Mouse (Mus musculus) forebrain, postnatal 0 days (tissue): ENCODE data around the gene Pank2. TPM values are rescaled to one million over a fixed set of nuclear protein-coding genes. Genes with fewer than 3 reads are reported as not detected.
A peak's percentile ranks its signal among the peaks of the same experiment; 100 is the strongest.

Source experiments
- ATAC-seq: fragments of 200-750 bp; cut with Nextera tagmentation; 2 replicates; pipeline ENCODE4 v1.8.0; 2017; ENCODE audit warnings: mild to moderate bottlenecking, moderate library complexity
- DNase-seq: peaks from one replicate; pipeline ENCODE4 v3.0.0-alpha.2; 2015
- H3K27ac ChIP-seq: fragments of 300-500 bp; sonication (generic); 2 replicates; pipeline ENCODE4 v1.5.1; 2014; ENCODE audit warnings: low read depth, mild to moderate bottlenecking, antibody characterized with exemption, low read length, moderate library complexity, mixed read lengths
- H3K27me3 ChIP-seq: fragments of 300-500 bp; sonication (generic); 2 replicates; pipeline ENCODE4 v1.6.1; 2014; ENCODE audit warnings: mild to moderate bottlenecking, low read length, mixed read lengths; ENCODE audit not compliant: insufficient read depth
- H3K36me3 ChIP-seq: fragments of 300-500 bp; sonication (generic); 2 replicates; pipeline ENCODE4 v1.6.1; 2014; ENCODE audit warnings: mild to moderate bottlenecking, moderate library complexity; ENCODE audit not compliant: insufficient read depth
- H3K4me1 ChIP-seq: fragments of 300-500 bp; sonication (generic); 2 replicates; pipeline ENCODE4 v1.6.1; 2014; ENCODE audit warnings: antibody characterized with exemption; ENCODE audit not compliant: insufficient read depth
- H3K4me2 ChIP-seq: fragments of 300-500 bp; sonication (generic); 2 replicates; pipeline ENCODE4 v1.6.1; 2014; ENCODE audit warnings: low read depth, mild to moderate bottlenecking, moderate library complexity
- H3K4me3 ChIP-seq: fragments of 300-500 bp; sonication (generic); 2 replicates; pipeline ENCODE4 v1.5.1; 2014; ENCODE audit warnings: low read depth, low read length, mixed read lengths
- H3K9ac ChIP-seq: fragments of 300-500 bp; sonication (generic); 2 replicates; pipeline ENCODE4 v1.6.1; 2014; ENCODE audit warnings: mild to moderate bottlenecking
- H3K9me3 ChIP-seq: fragments of 300-500 bp; sonication (generic); 2 replicates; pipeline ENCODE4 v1.6.1; 2016; ENCODE audit warnings: low read length
- CTCF ChIP-seq: sonication (generic); IDR thresholded peaks from 2 replicates; pipeline ENCODE4 v1.5.1; 2016; ENCODE audit warnings: antibody characterized with exemption, control low read depth, low read depth
- WGBS: fragments of 180-500 bp; shearing (Covaris S2); extraction: QIAGEN DNeasy Blood & Tissue Kit; methylation state at CpG from one replicate; pipeline ENCODE4 v1.1.7; 2014; 5-methylcytosine and 5-hydroxymethylcytosine counted together
- microRNA-seq, 2 experiments: library from miRNA; unstranded; fragments of <30 nt; microRNA quantifications; one replicate each; pipeline ENCODE4; 2016
- polyA plus RNA-seq: library from polyadenylated mRNA; unstranded; fragments of >200 nt; fragmentation: Nextera tagmentation; extraction: Ambion mirVana; gene quantifications from 2 replicates; pipeline ENCODE4 v1.2.1, GENCODE M21; 2015
- total RNA-seq: library from RNA; depleted of rRNA; stranded (reverse); fragments of >200 nt; gene quantifications from 2 replicates; pipeline ENCODE4 v1.2.3, GENCODE M21; 2014; rRNA removed

The Pank2 gene
- total and polyA plus RNA-seq, 2 experiments from 2014 or later: 33.5 to 44.9 TPM

GRCm38 (mm10) chr2:131328981-131329380, 66.7 kb downstream of the Pank2 start:
- DNase-seq (no peak), ATAC-seq (no peak)
- no peaks in the 10 kb centered on the region for H3K4me1 ChIP-seq
- 95% methylated on average over 1 of the region's 1 CpGs for WGBS
- no peak overlapping the region for H3K4me3 ChIP-seq
- no peaks in the 10 kb centered on the region for H3K36me3 ChIP-seq
- no peak overlapping the region for H3K4me2 ChIP-seq
- no peak overlapping the region for H3K9ac ChIP-seq
- no peak for TF ChIP-seq CTCF
- H3K9me3 ChIP-seq: no peaks in the 10 kb centered on the region
- no peaks in the 10 kb centered on the region for H3K27me3 ChIP-seq
- no peak overlapping the region for H3K27ac ChIP-seq

- H3K4me2 ChIP-seq: no peak overlapping the region
- TF ChIP-seq CTCF: no peak
- H3K36me3 ChIP-seq: no peaks in the 10 kb centered on the region
- H3K4me1 ChIP-seq: no peaks in the 10 kb centered on the region
- no peaks in the 10 kb centered on the region for H3K27me3 ChIP-seq
- no peak overlapping the region for H3K27ac ChIP-seq
- ATAC-seq (no peak), DNase-seq (no peak)
- 86% methylated on average over 3 of the region's 3 CpGs for WGBS
- H3K9ac ChIP-seq: no peak overlapping the region
- H3K9me3 ChIP-seq: no peaks in the 10 kb centered on the region
- H3K4me3 ChIP-seq: no peak overlapping the region
Measured at GRCm38 (mm10) chr2:131330548-131330947, 68.3 kb downstream of the Pank2 start.

- Histone ChIP-seq H3K36me3 (no peaks in the 10 kb centered on the region), H3K27ac (no peak overlapping the region), H3K4me1 (no peaks in the 10 kb centered on the region), H3K4me2 (no peak overlapping the region), H3K4me3 (no peak overlapping the region), H3K27me3 (no peaks in the 10 kb centered on the region), H3K9ac (no peak overlapping the region), H3K9me3 (no peaks in the 10 kb centered on the region)
- DNase-seq (no peak), ATAC-seq (no peak)
- WGBS: 87% methylated on average over 6 of the region's 6 CpGs
- TF ChIP-seq CTCF: no peak
Measured at GRCm38 (mm10) chr2:131337602-131338001, 75.3 kb downstream of the Pank2 start.

- 38% methylated on average over 3 of the region's 3 CpGs for WGBS
Measured at GRCm38 (mm10) chr2:131344449-131344848, 82.2 kb downstream of the Pank2 start.

GRCm38 (mm10) chr2:131345556-131345955, 83.3 kb downstream of the Pank2 start:
- ATAC-seq (no peak), DNase-seq (no peak)
- WGBS: 50% methylated on average over 3 of the region's 3 CpGs
- Histone ChIP-seq H3K36me3 (no peaks in the 10 kb centered on the region), H3K27ac (no peak overlapping the region), H3K9ac (no peak overlapping the region), H3K27me3 (no peaks in the 10 kb centered on the region), H3K4me1 (peaks cover 3% of the 10 kb centered on the region; the same call in 1 of the 2 replicates), H3K4me3 (no peak overlapping the region), H3K4me2 (no peak overlapping the region), H3K9me3 (no peaks in the 10 kb centered on the region)
- TF ChIP-seq CTCF: no peak

More at GRCm38 (mm10) chr2:131344449-131344848, 82.2 kb downstream of the Pank2 start:
- no peaks in the 10 kb centered on the region for H3K9me3 ChIP-seq
- no peaks in the 10 kb centered on the region for H3K36me3 ChIP-seq
- DNase-seq: peak; percentile 13
- H3K4me1 ChIP-seq: no peaks in the 10 kb centered on the region
- no peak overlapping the region; the same call in 1 of the 2 replicates for H3K27ac ChIP-seq
- H3K9ac ChIP-seq: no peak overlapping the region
- H3K4me2 ChIP-seq: no peak overlapping the region
- TF ChIP-seq CTCF: no peak
- ATAC-seq: no peak
- no peak overlapping the region for H3K4me3 ChIP-seq
- no peaks in the 10 kb centered on the region for H3K27me3 ChIP-seq

Small RNAs within 50 kb of the gene (microRNA-seq; reads per million reads assigned to microRNA genes)
- gene Mir103-2: 26.4 to 37.5 reads per million in 2 experiments

Other genes starting within 250 kb of the Pank2 start
- gene Gfra4, start 219.4 kb upstream of the Pank2 start, total RNA-seq: 39.8 and 52.0 TPM in 2 replicates
- 53.7 and 61.9 TPM in 2 replicates for gene Gfra4, start 219.4 kb upstream of the Pank2 start, polyA plus RNA-seq
- 0.77 and 3.1 TPM in 2 replicates for gene Adam33, start 198.7 kb upstream of the Pank2 start, total RNA-seq
- gene Adam33, start 198.7 kb upstream of the Pank2 start, polyA plus RNA-seq: 0.82 and 0.85 TPM in 2 replicates
- 0.62 and 1.7 TPM in 2 replicates for gene Siglec1, start 175.7 kb upstream of the Pank2 start, total RNA-seq
- 0.18 and 0.19 TPM in 2 replicates for gene Siglec1, start 175.7 kb upstream of the Pank2 start, polyA plus RNA-seq
- 5.3 and 6.3 TPM in 2 replicates for gene Hspa12b, start 135.2 kb upstream of the Pank2 start, total RNA-seq
- gene Hspa12b, start 135.2 kb upstream of the Pank2 start, polyA plus RNA-seq: 2.2 and 2.4 TPM in 2 replicates
- not detected in 2 replicates for gene Gm11037, start 129.0 kb upstream of the Pank2 start, total RNA-seq
- gene Gm11037, start 129.0 kb upstream of the Pank2 start, polyA plus RNA-seq: not detected in 2 replicates
- 47.2 and 95.0 TPM in 2 replicates for gene 1700037H04Rik, start 102.4 kb upstream of the Pank2 start, total RNA-seq
- gene 1700037H04Rik, start 102.4 kb upstream of the Pank2 start, polyA plus RNA-seq: 94.0 and 96.2 TPM in 2 replicates
- gene Cenpb, start 82.4 kb upstream of the Pank2 start, total RNA-seq: 113 and 120 TPM in 2 replicates
- gene Cenpb, start 82.4 kb upstream of the Pank2 start, polyA plus RNA-seq: 13.0 and 17.9 TPM in 2 replicates
- gene Cdc25b, start 75.5 kb upstream of the Pank2 start, total RNA-seq: 10.6 and 11.7 TPM in 2 replicates
- gene Cdc25b, start 75.5 kb upstream of the Pank2 start, polyA plus RNA-seq: 12.4 and 15.2 TPM in 2 replicates
- gene Spef1, start 75.2 kb upstream of the Pank2 start, total RNA-seq: 19.6 and 26.2 TPM in 2 replicates
- gene Spef1, start 75.2 kb upstream of the Pank2 start, polyA plus RNA-seq: 7.7 and 9.7 TPM in 2 replicates
- 37.4 and 40.7 TPM in 2 replicates for gene Ap5s1, start 55.4 kb upstream of the Pank2 start, total RNA-seq
- 36.1 and 36.8 TPM in 2 replicates for gene Ap5s1, start 55.4 kb upstream of the Pank2 start, polyA plus RNA-seq
- 3.8 and 5.7 TPM in 2 replicates for gene Mavs, start 28.4 kb upstream of the Pank2 start, total RNA-seq
- gene Mavs, start 28.4 kb upstream of the Pank2 start, polyA plus RNA-seq: 3.5 and 5.0 TPM in 2 replicates
- gene Rnf24, start 90.4 kb downstream of the Pank2 start, total RNA-seq: 19.5 and 24.4 TPM in 2 replicates
- 8.7 and 11.8 TPM in 2 replicates for gene Rnf24, start 90.4 kb downstream of the Pank2 start, polyA plus RNA-seq
- 61.0 and 67.9 TPM in 2 replicates for gene Smox, start 229.0 kb downstream of the Pank2 start, total RNA-seq
- gene Smox, start 229.0 kb downstream of the Pank2 start, polyA plus RNA-seq: 47.2 and 55.4 TPM in 2 replicates